Mouse (Mus musculus): ENCODE measurements at regions not wholly inside any gene's neighbourhood (a gene's known extent, or its start where the extent isn't known, plus 50 kb on each side); places are given as distances from the start of the nearest gene placed in this dataset.

GRCm38 (mm10) chr3:139796685-139797084 lies 591.2 kb downstream of the Stpg2 start:
- no peak for TF ChIP-seq CTCF (IDR thresholded peaks at IDR 0.05; ENCODE audit: low read depth)
- TF ChIP-seq EP300 (optimal IDR thresholded peaks at IDR 0.05) = no peak
